Mouse (Mus musculus): ENCODE measurements around the gene Irs3. TPM values are rescaled to one million over a fixed set of nuclear protein-coding genes. Genes with fewer than 3 reads are reported as not detected.

The Irs3 gene
- total RNA-seq, 2 experiments from 2014 or later = 0.23 TPM; not detected in 1

DNA sequence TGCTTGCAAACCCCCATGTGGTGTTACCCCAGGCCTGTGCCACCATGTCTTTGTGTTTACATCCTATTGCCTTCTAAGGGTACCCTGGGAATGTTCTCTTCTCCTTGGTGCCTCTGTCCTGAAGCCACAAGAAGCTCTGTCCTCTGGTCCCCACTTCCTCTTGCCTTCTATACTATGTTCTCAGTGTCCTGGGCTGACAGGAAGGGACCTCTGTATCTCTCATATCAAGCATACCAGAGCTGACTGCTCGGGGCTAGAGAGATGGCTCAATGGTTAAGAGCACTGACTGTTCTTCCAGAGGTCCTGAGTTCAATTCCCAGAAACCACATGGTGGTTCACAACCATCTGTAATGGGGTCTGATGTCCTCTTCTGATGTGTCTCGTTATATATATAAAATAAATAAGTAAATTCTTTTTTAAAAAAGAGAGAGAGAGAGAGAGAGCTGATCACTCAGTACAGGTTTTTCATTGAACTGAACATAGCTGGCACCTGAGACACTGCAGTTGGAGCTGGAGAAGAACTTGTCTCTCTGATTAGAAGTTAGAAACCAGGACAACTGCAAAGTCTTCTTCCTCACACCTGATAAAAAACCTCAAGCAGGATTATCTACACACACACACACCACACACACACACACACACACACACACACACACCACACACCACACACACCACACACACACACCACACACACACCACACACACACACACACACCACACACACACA lies 47.3 kb downstream of the Irs3 start:
- no peak for DNase-seq (ENCODE audit: low spot score in 2 of 2)
- intact Hi-C loops (cut with DNase I) = no loop called here

DNA sequence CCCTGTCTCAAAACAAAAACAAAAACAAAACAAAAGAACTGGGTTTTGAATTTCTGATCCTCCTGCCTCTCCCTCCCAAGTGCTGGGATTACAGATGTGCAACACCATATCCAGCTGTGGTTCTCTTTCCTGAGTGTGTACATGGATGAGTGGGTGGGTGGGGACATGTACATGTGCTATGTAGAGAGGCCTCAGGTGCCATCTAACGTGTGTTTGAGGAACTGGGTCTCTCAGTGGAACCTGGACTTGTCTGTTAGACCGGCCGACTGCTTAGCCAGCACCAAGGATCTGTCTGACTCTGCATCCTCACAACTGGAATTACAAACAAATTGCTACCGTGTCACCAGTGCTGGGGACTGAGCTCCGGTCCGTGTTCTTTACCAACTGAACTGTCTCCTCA lies 47.9 kb downstream of the Irs3 start:
- no peak for DNase-seq (ENCODE audit: low spot score in 2 of 2)
- intact Hi-C loops (cut with DNase I) = no loop called here

DNA sequence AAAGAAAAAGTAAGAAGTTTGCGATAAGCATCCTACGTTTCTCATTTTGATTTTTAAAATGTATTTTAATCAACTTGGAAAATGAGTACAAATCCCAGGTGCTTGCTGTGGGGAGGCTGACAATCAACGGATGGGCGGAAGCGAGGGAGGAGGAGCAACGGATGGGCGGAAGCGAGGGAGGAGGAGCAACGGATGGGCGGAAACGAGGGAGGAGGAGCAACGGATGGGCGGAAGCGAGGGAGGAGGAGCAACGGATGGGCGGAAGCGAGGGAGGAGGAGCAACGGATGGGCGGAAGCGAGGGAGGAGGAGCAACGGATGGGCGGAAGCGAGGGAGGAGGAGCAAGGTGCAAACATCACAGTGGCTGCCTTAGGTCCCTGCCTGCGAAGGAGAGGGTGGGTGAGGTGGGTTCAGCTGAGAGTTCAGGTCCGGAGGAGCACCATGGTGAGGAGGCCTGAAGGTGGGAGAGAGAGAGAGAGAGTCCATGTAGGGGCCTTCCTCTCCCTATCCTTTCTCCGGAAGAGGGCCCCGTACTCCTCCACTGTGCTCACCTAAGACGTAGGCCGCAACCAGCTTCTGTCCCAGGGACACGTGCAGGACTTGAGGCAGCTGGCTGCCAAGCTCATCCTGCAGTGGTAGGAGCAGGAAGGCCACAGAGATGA lies 48.8 kb downstream of the Irs3 start:
- intact Hi-C loops (cut with DNase I) = no loop called here

DNA sequence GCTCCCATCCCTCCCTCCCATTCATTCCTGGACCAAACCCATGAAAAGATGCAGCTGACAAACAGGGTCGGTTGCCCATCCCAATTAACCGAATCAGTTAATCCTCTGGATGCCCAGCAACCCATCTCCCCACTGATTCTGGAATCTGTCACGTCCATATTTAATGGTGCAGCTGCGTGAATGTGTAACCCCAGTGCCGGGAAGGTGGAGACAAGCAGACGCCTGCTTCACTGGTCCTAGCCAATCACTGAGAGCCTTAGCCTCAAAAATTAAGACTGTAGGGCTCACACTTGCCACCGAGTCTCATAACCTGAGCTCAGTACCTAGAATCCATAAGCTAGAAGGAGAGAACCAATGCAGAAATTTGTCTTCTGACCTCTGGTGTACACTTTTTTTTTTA lies 49.6 kb downstream of the Irs3 start:
- intact Hi-C loops (cut with DNase I) = no loop called here
- no peak for DNase-seq (ENCODE audit: low spot score in 2 of 2)

More for the DNA sequence above, 48.8 kb downstream of the Irs3 start:
- DNase-seq (ENCODE audit: low spot score in 2 of 2) = no peak

Other genes with a start within 250 kb of the Irs3 start
- gene Zan, start 168.7 kb downstream of the Irs3 start, total RNA-seq (2021) = under 1 TPM; 0.37 to 0.39 TPM
- 10 to 100 TPM; 33.6 to 36.1 TPM for gene Pop7, start 143.2 kb downstream of the Irs3 start, total RNA-seq (2021)
- gene Gigyf1, start 127.2 kb downstream of the Irs3 start, total RNA-seq (2021) = 10 to 100 TPM; 43.8 to 63.2 TPM
- gene Epo, start 112.5 kb downstream of the Irs3 start, total RNA-seq (2021) = not detected
- 100 to 1,000 TPM; 582 to 667 TPM for gene Gnb2, start 112.2 kb downstream of the Irs3 start, total RNA-seq (2021)
- gene Actl6b, start 92.2 kb downstream of the Irs3 start, total RNA-seq (2021) = 100 to 1,000 TPM; 109 to 115 TPM
- 10 to 100 TPM; 10.4 to 10.9 TPM for gene Tfr2, start 75.9 kb downstream of the Irs3 start, total RNA-seq (2021)
- gene Mospd3, start 44.7 kb downstream of the Irs3 start, total RNA-seq (2021) = 10 to 100 TPM; 19.4 to 26.4 TPM
- gene Pcolce, start 31.9 kb downstream of the Irs3 start, total RNA-seq (2021) = 10 to 100 TPM in 1 of 2 experiments, 1 to 10 TPM in 1; 8.6 to 14.9 TPM
- gene Fbxo24, start 16.7 kb downstream of the Irs3 start, total RNA-seq (2021) = under 1 TPM; 0.20 to 0.25 TPM
- 10 to 100 TPM; 11.3 to 19.4 TPM for gene Lrch4, start 16.6 kb downstream of the Irs3 start, total RNA-seq (2021)
- 10 to 100 TPM in 1 of 2 experiments, 1 to 10 TPM in 1; 5.5 to 11.7 TPM for gene Gm20605, start 16.5 kb downstream of the Irs3 start, total RNA-seq (2021)
- gene Sap25, start 4.4 kb downstream of the Irs3 start, total RNA-seq (2021) = 1 to 10 TPM; 4.2 to 7.7 TPM
- 10 to 100 TPM; 41.7 to 42.0 TPM for gene Agfg2, start 39.0 kb upstream of the Irs3 start, total RNA-seq (2021)
- gene Nyap1, start 95.9 kb upstream of the Irs3 start, total RNA-seq (2021) = 10 to 100 TPM; 70.1 to 79.5 TPM
- gene Tsc22d4, start 100.0 kb upstream of the Irs3 start, total RNA-seq (2021) = 100 to 1,000 TPM; 166 to 203 TPM
- gene Ppp1r35, start 133.1 kb upstream of the Irs3 start, total RNA-seq (2021) = 10 to 100 TPM; 23.5 to 28.6 TPM
- gene Mepce, start 141.9 kb upstream of the Irs3 start, total RNA-seq (2021) = 10 to 100 TPM; 33.5 to 42.8 TPM
- 1 to 10 TPM; 4.6 to 7.2 TPM for gene Zcwpw1, start 142.1 kb upstream of the Irs3 start, total RNA-seq (2021)
- gene Pilra, start 190.6 kb upstream of the Irs3 start, total RNA-seq (2021) = under 1 TPM in 1 of 2 experiments, not detected in 1; 0.20 TPM
- gene Pilrb1, start 212.4 kb upstream of the Irs3 start, total RNA-seq (2021) = not detected
- not detected for gene Pilrb2, start 226.1 kb upstream of the Irs3 start, total RNA-seq (2021)